Mouse (Mus musculus) embryo, embryonic 11 days (tissue): Measurements from ENCODE around the gene Vstm2a.

ENCODE experiments used
- DNase-seq: peaks from one replicate; pipeline ENCODE4 v3.0.0-alpha.2; 2015

Gene Vstm2a

DNA sequence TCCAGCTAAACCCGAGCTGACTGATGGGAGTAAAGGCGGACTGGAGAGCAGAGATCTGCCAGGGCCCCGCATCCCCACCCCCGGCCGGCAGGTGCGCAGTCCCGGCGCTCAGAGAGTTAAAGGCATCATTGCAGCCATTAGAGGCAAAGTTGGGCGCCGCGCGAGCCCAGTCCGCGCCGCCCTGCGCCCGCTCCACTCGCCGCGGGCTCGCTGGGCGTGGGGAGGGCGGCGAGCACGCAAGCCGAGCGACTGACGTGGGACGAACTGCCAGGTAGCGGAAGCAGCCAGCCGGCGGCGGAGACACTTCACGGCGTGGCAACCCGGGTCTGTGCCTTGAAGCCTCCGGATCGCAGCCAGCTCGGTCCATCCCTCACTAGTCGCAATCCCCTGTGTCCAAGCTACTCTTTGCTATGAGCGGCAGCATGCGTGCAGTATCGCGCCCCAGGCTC lies at the start of gene Vstm2a:
Vstm2a (plus strand) TSS at position 252 of the 449 bp plus-strand sequence.
- DNase-seq: peak; percentile 67

DNA sequence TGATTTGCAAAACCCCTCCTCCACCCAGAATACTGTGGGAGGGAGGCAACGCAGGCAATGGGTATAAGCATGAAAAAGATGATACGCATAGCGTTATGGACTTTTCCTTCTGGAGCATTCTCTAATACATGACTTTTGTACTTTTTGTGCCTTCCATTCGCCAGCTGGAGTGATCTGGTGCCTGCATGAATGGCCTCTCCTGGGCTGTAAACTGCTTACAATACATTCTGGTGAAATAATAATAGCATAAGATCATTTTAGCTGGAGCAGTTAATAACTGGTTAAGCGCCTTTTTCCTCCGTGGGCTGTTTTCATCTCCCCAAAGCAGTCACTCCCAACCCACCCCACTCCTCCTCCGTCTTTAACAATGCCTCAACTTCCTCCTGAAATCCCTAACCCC lies 513 bp upstream of the Vstm2a start:
- DNase-seq: no peak

DNA sequence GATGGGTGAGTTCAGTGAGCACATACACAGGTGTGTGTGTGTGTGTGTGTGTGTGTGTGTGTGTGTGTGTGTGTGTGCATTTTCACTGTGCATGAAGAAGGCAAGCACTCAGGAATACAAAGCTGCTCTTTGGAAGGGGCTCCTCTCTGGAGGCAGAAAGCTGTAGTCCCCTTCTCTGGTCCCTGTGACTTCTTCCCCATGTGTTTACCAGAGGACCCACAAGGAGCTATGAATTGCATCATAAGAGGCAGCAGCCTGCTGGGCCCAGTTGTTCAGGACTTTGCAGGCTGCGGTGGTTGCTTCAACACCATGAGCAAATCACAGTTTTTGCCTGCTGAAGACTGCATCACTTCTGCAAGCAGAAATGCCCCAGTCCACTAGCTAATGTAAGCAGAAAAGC lies 776 bp downstream of the Vstm2a start:
- no peak for DNase-seq

DNA sequence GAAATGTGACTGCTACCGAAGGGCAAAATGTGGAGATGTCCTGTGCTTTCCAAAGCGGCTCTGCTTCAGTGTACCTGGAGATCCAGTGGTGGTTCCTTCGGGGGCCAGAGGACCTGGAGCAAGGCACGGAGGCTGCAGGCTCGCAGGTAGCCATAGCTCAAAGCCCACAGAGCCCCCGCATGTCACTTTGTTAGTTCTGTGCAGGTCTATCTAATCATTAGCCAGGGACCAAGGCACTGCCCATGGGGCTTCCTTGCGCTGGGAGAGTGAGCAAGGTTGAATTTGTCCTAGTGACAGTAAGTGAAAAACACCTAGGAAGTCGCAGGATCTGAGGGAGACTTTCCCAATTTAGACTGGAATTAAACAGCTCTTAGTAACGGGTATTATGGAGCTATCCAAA lies 2.4 kb downstream of the Vstm2a start:
- DNase-seq: no peak

DNA sequence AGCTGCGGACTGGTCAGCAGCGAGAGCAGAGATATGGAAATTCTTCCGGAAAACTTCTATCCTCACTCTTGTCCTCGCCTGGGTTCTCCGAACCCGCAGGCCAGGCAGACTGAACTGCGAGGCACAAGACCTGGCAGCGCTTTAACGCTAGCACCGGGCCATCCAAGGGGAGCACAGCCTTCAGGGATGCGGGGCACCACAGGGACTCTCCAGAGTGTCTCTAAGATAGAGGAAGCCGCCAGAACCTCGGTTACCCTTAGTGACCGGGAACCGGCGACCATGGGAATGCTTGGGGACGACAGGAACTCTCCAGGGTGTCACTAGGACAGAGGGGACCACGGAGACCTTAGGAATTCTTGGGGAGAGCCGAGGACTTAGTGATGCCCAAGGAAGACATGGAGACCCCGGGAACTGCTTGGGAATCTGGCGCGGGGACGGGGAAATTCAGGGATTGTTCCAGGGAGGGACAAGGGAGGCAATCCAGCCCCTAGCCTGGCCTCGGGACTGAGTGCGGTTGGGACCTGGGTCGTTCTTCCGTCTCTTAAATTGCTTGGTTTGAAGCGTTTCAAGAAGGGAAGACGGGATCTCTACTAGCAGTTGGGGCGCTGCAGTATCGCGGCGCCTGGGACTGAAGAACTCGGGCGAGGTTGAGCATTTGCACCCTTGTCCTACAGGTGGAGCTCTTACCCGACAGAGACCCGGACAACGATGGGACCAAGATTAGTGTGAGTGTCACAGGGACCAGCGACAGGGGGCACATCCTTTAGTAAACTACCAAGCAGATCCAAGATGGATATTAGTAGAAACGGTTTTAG lies 3.4 kb downstream of the Vstm2a start:
- DNase-seq: peak; percentile 89

DNA sequence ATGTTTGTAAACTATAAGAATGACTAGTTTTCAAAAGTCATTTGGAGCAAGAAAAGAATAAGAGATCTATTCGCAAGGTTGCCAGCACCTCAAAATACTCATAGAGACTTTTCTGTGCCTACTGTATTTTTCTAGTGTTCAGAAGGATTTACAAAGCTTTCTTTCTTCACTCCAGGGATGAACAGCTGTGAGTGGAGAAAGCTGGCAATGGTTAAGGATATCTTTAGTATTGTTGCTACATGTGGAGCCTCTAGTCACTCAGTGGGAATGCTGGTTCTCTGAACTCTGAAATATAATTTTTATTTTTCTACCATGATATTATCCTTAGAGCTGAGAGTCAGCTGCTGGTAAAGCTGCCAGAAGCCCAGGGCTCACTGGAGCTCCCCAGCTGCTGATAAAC lies 10.9 kb downstream of the Vstm2a start:
- no peak for DNase-seq

DNA sequence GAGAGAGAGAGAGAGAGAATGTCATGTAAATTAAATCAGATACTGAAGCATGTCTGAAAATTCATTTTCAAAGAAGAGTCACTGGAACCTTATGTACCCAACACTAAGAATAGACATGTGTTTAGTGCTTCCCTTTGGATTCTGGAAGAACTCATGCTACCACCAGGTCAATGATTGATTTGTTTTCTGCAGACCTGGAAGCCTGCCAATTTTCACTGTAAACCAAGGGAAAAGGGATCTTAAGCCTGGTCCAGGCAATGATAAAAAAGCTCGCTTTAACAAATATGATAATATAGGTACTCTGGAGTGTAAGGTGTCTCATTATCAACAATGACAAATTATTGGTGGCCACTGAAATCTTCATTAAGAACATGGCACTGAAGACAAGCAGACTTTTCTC lies 32.9 kb downstream of the Vstm2a start:
- DNase-seq: no peak

DNA sequence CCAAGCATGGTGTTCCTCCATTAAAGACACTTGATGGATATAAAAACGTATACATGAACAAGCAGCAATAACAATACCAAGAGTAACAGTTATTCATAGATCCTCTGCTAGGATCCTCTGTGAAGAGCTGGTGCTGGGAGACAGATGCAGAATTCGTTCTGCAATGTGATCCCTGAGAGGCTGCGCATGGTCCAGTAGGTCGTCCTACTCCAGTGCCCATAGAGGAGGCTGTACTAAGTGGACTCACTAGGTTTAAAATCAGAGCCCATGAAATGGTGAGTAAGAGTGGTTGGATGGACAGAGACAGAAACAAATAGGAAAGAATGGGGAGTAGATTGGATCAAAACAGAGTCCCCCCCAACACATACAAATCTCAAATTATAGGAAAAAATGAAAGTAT lies 35.4 kb downstream of the Vstm2a start:
- DNase-seq: no peak

DNA sequence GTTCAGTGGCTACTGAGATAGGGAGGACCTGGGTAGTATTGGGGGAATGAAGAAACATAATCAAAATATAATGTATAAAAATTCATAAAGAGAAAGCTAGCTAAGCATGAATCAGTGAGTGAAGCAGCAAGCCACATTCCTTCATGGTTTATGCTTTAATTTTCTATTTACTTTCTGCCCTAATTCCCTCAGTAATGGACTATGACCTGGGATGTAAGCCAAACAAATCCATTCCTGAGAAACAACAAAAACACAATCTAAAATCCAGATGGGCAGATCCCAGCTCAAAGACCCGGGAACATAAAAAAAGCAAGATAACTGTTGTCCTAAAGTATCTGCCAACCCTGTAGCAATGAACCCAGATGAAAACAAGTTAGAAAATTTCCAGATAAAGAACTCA lies 39.0 kb downstream of the Vstm2a start:
- no peak for DNase-seq

DNA sequence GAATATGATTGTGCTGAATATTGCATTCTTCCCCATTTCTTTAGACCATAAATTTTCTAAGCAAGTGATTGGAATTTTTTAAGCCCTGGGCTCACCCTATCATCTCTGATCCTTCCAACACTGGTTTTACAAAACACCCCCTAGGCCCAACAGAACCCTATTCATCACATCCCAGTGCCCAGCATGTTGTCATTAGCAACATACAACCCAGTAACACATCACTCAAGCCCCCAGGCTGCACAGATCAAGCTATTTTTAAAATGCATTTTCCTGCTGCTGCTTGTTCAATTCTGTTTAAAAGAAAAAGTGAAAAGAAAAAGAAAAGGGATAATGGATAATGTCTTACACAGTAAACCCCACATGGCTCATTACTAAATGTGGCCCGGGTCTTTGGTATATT lies 42.0 kb downstream of the Vstm2a start:
- peak; percentile 2 for DNase-seq

DNA sequence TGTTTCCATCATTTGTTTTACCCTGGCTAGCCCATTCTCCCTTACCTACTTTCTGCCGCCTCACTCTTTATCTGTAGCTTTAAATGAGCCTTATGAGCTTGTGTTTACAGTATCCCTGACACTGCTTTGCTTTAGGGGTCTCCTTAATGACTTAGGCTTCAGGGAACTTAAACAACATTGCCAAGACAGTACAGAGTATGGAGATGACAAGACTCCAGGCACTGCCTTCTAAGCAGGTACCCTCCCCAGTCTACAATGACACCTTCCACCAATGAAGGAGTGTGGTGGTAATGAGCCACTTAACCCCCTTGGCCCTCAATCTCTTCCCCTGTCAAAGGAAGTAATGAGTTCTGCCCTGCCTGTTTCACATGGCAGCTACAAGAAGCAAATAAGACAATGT lies 42.4 kb downstream of the Vstm2a start:
- no peak for DNase-seq

DNA sequence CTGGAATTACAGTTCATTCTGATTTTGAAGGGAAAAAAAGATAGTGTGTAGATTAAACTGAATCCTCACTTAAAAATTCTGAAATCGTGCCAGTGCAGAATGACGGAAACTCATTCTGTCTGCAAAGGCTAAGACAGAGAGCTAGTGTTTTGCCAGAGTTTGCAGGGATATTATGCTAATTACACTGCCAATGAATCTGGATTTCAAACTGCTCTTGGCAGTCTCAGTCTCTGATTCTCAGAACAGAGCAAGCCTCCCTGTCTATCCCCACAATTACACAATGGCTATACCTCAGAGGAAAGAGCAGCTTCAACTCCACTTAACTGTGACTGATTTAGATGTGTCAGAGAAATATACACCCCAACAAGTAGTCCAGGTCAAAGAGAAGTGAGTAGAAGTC lies 43.2 kb downstream of the Vstm2a start:
- no peak for DNase-seq

DNA sequence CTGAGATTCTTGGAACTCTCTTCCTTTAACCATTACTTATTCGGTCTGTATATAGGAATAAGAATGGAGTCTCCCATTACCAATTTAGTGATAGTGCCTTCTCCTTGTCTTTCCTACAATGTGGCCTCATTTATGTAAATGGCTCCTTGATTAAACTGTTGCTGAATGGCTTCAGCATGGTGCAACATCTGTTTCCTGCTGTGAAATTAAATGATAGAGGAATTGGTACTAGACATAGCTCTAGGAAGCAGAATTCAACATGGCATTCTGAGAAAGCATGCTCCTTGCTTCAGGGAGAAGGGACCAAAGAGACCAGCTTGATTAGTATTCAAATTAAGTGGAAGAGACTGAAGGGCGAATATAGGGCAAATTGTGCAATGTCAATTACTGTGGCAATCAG lies 57.6 kb downstream of the Vstm2a start:
- DNase-seq: no peak

DNA sequence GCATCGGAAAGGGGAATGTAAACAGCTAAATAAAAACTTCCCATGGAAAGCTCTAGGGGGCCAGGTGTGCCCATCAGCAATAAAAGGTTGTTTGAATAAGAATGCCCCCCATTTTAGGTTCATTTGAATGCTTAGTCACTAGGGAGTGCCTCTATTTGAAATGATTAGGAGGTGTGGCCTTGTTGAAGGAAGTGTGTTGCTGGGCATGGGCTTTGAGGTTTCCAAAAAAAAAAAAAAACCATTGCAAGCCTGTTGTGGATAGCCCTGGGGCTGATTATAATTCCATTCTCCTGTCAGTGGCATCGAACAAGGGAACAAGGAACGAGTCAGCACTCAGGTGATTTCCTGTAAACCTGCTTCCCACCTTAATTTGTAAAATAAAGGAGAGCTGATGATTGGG lies 87.7 kb downstream of the Vstm2a start:
- DNase-seq: no peak

DNA sequence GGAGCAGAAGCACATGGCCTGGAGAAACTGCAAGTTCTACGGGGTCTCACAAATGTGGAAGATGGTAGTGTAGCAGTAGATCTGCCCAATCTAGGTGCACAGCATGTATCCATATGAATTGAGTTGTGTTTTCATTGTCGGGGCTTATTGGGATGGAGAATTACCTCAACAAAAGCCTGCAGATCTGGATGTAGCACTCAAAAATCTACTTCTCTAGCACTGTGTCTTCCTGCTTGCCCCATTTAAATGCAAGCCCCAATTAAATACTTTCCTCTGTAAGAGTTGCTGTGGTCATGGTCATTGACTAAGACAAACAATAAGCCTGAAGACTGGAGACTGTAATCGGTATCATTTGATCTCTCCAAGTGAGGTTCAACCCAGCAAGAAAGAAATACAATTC lies 88.2 kb downstream of the Vstm2a start:
- no peak for DNase-seq

DNA sequence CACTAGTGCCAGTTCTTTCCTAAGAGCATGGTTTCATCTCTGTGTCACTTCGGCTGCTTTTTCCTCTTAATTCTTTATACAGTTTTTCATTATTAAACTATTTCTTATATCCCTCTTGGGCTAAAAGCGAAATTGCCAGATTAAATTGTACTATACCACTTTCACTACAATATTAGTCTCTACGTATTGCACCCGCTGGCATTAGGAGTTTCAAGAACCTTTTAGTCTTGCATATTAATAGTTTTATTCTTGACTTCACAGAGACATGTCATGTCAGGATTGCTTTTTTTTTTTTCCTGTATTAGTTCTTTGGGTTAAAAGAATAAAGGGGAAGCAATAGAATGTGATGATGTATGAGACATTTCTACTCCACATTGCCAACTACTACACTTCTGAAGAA lies 94.4 kb downstream of the Vstm2a start:
- DNase-seq: no peak

DNA sequence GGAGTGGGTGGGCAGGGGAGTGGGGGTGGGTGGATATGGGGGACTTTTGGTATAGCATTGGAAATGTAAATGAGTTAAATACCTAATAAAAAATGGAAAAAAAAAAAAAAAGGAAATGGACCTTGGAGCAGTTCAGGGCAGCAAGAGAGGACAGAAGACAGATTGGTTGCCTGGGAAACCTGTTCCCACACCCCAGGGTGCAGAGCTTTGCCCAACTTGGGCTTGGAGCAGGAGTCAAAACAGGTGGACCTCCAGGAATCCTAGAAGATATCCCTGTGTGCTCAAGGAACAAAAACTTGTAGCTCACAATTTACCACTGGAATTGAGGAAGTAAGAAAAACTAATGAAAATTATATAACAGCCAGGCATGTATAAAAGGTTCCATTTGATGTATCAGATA lies 96.8 kb downstream of the Vstm2a start:
- DNase-seq: no peak

DNA sequence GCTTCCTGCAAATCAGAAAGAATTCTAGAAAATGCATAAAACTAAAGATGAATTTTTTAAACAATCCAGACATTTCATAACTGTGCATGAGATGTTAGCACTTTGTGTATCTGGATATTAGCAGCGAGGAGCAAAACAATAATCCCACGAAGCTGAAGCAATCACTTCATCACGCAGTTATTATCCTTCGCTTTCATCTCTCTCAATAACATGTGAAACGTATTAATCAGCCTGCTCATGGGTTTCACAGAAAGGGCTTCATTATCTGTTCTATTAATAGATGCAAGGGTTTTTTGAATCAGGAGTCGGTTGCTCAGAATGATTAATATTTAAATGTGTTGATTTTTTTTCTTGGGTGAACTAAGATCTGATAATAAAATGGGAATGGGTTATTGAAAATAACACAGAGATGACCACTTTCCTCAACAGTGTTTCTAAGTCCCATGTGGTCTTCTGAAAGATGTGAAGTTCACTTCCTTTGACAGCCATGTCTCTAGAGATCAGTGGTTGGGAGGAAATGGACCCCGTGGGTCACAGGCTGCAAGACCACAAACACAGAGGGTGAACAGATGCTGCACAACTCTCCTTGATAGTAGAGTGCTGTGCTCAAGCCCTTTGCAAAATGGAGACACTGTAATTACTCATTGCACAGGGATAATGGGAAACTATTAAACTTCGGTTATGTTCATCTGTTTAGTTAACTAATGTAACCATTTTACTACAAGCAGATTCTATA lies 109.5 kb downstream of the Vstm2a start:
- DNase-seq: peak; percentile 3

DNA sequence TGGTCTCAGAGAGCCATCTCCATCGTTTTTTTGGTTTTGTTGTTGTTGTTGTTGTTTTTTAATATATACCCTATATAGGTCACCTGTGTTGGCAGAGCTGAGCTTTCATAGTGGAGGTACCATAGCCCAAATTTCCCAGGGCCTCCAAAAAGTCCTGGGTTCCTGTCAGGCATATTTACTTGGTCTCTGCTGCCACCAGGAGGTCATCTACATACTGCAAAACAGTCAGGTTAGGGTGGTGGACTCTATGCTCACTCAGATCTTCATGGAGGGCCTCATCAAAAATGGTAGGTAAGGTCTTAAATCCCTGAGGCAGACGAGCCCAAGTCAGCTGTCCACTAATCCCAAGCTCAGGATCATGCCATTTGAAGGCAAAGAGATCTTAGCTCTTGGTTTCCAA lies 146.1 kb downstream of the Vstm2a start:
- peak; percentile 9 for DNase-seq

DNA sequence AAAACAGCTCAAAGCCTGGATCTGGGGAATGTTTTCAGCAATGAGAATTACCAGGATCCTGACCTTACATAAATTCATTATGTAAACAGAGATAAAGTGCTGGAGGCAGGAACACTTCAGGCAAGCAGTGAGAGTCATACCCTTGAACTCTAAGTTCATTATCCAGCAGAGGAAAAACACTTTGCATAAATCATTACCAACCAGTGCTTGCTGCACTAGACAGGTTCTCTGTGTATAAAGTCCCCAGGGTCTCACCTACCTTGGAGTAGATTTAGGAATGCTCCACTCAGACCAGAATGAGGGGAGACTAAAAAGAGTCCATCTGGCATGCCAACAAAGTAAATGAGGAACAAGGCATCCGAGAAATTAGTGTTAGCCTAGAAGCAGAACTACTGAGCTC lies 154.2 kb downstream of the Vstm2a start:
- DNase-seq: peak; percentile 8

DNA sequence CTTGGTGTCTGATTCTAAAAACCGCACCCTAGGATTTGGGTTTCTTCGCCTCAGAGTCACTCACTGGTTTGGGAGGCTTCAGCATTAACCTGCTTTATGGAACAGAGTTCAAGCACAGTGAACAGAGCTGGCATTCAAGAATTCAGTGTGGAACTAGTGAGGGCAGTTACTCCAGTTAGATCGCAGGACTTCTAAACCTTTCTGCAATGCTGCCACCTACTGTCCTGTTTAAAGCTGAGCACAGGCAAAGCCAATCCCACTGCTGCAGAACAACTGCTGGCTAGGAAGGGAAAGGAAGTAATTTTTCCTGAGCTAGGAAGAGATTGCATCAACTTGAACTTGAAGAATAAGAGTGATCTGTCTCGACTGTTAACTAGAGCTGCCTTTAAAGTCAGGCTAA lies 155.1 kb downstream of the Vstm2a start:
- peak; percentile 85 for DNase-seq

DNA sequence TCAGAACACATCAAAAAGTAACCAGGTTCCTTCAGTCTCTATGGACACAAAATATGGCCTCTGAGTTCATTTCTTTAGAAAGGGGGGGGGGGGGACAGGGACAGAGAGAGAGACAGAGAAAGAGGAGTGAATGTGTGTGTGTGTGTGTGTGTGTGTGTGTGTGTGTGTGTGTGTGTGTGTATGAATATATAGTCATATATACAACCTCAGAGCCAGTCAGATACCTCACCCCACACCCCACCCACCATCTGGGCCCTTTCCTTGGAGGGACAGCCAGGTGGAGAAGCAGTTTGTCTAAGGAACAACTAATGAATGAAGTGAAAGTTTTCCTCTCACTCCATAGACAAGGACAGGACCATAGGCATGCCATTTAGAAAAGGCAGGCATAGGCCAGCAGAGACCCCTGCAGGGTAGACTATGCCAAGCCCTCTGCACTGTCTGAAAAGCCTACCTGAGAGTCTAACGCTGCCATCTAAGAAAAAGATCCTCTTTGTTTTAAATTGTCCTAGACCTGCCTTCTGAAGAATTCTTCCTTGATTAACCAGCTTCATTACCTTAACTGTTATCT lies 155.6 kb downstream of the Vstm2a start:
- peak; percentile 2 for DNase-seq

DNA sequence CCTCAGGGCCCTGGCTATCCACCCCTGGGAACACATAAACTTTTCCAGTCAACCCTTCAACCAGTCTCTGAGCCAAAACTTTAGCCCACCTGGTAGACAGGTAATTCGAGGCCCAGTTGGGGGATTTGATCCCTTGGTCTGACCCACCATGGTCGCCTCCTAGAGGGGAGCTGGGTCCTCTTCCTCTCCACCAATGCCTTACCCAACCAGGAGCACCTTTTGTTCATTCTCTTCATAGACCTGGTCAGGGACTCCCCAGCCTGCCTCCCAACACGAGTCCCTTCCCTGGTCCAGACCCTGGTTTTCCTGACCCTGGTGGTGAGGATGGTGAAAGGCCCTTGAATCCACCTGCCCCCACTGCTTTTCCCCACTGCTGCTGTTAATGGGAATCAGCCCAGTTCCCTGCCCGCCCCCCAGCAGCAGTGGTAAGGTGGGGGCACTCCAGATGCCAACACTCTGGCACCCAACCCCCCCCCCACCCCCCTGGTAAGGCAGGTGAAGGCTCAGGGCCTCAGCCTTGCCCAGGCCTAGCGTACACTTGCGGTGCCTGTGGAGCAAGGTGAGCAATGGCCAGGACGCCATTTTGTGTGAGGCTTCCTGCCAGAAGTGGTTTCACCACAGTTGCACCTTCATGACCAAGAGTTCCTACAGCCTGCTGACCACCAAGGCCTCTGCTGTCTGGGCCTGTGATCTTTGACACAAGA lies 182.2 kb downstream of the Vstm2a start:
- no peak for DNase-seq
